Mouse (Mus musculus): ENCODE results near the gene Tbx6.
"Not testable (repeated sequence)": the region's sequence is repeated elsewhere in the genome, so short reads cannot be mapped to it uniquely, and the experiment has no call there.

Tbx6 gene

DNA sequence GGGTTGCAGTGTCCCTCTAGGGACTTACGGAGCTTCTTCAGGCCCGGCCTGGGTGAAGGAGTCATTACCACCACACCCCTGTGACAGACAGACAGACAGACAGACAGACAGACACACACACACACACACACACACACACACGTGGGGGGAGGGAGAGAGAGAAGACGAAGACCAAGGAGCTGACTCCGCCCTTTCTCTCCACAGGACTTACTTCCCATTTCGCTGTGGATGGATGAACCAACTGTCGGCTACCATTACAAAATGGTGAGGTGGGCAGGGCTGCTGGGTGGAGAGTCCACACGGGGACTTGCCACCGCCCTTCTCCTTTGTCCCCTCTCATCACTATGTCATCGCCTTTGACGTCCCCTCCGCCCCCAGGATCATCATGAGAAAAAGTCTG lies 10.5 kb upstream of the Tbx6 start:
- DNase-seq = no peak

DNA sequence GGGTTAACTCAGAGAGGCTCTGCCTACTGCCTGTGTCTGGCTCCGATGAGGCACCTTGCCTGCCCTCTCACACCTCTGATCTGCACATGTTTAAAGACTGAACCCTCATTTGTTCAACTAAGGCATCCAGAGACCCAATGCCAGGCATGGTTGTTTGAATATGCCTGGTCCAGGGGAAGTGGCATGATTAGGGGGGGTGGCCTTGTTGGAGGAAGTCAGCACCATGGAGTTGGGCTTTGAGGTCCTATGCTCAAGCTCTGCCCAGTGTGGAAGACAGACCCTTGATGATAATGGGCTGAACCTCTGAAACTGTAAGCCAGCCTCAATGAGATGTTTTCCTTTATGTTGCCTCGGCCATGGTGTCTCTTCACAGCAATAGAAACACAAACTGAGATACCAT lies 7.9 kb upstream of the Tbx6 start:
- DNase-seq = no peak

DNA sequence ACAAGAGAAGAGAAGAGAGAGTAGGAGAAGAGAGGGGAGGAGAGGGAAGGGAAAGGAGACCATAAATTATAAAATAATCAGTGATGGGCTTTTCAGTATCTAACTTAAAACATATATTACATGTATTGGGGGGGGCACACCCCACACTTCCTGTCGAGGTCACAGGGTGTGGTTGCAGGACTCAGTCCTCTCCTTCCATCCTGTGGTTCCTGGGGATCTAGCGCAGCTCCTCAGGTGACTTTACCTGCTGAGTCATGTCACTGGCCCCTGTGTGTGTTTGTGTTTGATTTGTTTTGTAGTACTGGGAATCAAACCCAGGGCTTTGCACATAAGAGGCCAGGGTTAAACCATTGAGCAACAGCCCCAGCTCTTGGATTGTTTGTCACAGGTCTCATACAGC lies 6.8 kb upstream of the Tbx6 start:
- DNase-seq = no peak

DNA sequence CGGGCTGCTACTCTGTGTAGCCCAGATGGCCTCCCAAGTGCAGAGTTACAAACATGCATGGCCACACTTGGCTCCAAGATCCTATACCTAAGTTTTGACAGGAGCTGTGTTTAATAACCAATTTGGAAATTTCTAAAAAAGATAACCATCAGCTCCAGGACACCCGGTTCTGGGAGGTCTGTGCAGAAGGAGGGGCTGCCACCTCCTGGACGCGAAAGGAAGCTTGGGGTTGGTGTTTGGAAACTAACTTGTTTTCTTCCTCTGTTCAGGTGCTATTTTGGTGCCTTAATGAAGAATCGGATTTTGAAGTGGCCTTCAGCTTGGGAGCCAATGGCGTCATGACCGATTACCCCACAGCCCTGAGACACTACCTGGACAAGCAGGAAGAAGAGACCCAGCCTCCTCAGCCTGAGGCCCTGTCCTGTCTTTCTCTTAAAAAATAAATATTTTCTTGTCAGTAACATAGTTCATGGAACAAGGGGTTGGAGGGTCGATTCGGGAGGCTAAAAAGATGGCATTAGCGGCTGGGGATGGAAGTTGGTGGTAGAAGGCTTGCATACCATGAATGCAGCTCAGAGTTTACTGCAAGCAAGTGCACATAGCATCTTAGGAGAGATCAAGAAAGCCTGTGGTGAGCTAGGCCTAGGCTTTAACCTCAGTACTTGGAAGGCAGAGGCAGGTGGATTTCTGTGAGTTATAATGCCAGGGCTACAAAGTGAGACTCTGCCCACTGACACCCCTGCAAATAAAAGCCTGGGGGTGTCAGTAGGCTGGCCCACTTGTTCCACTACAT lies 5.9 kb upstream of the Tbx6 start:
- no peak for DNase-seq

DNA sequence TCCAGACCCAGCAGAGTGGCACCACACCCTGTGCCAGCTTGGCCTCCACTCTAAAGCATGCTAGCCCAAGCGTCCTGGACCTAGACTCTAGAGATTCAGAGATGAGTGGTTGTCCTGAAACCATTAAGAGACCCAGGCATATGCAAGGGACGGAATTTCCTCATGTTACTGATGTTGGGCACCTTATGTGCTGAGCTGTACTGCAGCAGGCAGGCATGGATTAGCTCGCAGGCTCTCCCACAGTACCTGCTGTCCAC lies 5.4 kb upstream of the Tbx6 start:
- DNase-seq = peak; percentile 37

DNA sequence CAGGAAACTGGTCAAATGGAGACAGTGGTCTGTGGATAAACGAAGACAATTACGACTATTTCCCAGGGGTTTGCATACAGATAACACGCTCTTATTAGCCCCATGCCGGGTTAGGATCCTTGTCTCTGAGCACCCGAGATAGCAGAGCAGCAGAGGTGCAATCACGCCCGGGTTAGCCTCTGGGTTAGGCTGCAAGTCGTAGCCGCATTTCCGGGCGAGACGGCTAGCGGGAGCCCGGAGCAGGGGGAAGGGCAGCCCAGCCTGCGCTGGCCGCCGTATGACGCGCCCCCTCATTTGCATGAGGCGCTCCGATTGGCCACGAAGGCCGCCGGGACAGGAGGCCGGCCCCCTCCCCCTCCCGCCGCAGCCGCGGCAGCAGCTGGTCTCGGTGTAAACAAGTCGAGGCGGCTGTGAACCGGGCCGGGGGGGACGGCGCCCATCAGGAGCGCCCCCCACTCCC lies 4.7 kb upstream of the Tbx6 start, which contains the start of gene Ypel3:
Gene Ypel3, plus strand, starts transcription at position 358 of the 460 bp plus-strand sequence.
- peak; percentile 98 for DNase-seq

DNA sequence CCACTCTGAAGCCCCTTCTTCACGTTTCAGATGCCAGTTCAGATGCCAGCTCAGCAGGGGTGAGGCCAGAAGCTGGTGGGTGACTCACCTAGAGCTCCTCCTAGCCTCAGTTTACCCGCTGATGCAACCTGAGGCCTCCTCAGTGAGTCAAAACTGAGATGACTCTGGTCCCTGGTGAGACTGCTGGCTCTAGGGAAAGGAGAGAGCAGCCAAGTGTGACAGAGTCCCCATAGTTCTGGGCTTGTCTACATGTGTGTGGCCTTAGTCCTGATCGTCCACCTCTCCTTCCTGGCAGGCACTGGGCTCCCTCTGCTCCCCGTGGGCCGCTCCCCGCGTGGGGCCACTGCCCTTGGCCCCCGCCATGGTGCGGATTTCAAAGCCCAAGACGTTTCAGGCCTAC lies 3.8 kb upstream of the Tbx6 start:
- peak; percentile 47 for DNase-seq

DNA sequence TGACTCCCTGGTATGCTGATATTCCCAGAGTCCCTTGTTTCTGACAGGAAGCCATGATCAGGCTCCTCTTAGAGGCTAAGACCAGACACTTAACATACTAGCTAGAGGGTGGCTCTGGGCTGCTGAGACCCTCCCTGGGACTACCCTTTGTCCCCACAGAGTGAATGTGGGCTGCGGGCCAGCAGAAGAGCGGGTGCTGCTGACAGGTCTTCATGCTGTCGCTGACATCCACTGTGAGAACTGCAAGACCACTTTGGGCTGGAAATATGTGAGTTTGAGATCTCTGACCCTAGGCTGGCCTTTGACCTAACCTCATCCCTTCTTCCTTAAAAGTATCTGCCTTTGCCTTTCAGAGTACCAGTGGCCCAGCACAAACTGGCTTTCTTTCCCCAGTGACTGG lies 3.1 kb upstream of the Tbx6 start:
- no peak for DNase-seq

DNA sequence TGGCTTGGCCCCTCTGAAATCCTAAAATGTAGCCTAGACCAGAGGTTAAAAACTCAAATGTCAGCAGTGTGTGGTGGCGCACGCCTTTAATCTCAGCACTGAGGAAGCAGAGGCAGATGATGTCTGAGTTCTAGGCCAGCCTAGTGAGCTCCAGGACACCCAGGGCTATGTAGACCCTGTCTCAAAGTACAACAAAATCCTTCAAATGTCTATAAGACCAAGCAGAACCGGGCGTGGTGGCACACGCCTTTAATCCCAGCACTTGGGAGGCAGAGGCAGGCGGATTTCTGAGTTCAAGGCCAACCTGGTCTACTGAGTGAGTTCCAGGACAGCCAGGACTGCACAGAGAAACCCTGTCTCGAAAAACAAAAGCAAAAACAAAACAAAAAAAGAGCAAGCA lies 2.2 kb upstream of the Tbx6 start:
- DNase-seq = not testable (repeated sequence)

DNA sequence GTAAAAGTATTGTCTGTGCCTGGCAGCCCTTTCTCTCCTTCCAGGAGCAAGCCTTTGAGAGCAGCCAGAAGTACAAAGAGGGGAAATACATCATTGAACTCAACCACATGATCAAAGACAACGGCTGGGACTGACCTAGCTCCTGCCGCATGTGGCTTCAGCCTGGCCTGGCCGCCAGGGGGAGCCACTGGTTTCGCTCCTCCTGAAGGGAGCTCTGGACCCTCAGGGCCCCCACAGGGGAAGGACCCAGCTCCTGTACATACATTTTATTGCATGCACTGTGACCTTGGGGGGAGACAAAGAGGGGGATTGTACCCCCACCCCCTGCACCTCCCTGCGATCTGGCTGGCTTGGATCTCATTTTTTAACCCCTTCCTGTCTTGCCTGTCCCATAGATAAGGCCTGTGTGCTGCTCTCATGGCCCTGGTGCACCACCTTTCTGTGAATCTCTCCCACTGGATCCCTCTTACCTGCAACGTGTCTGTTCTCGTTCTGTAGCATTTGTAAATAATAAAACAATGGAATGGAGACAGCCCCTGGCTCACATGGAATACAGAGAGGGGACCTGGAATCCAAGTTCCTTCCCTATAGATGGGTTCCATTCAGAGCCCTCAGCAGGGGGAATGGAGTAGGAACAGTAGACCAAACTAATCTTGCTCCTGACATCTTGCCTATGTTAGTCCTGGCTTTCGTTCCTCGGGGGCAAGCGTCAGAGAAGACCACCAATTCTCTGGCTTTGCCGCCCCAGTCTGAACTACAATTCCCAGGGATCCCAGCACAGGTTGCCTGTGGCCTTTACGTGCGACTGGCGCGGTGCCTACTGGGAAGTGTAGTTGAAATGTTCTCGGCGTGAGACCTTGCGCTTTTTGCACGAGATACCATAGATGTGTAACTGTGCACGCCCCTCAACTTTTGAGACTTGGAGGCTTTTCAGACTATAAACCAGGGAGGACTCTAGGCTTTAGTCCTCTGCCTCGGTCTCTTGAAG lies 1.0 kb upstream of the Tbx6 start:
- DNase-seq = peak; percentile 88

DNA sequence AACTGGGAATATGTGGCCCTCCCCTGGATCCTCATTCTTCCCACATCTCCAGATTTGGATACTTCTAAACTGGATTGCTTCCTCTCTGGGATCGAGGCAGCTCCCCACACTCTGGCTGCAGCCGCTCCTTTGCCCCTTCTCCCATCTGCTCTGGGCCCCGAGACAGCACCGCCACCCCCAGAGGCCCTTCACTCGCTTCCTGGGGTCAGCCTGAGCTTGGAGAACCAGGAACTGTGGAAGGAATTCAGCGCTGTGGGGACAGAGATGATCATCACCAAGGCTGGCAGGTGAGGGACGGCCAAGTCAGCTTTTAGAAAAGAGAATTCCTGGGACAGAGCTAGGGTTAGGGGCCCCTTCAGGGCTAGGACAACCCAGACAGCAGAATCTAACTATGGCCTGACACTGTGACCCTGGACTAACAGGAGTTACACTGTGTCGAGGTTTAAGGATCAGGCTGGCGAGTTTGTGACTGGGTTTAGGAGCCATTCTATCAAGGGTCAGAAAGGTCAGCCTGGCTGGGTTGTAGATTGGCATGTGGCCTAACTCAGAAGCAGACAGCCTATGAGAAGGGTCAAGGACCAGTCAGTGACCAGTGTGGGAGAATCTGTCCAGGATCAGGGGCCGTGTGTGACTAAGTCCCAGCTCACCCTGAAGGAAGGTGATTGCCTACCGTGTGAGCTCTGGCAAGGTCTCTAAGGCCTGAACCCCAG lies 533 bp downstream of the Tbx6 start:
- DNase-seq = no peak

DNA sequence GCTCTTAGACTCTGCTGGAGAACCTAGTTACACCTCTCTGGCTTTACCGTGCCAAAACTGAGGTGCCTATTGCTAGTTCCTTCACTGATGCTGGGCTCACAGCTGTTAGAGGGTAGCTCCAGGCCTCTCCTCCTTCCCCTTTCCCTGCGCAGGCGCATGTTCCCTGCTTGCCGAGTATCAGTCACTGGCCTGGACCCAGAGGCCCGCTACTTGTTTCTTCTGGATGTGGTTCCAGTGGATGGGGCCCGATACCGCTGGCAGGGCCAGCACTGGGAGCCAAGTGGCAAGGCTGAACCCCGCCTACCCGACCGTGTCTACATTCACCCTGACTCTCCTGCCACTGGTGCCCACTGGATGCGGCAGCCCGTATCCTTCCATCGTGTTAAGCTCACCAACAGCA lies 1.4 kb downstream of the Tbx6 start:
- DNase-seq = no peak

DNA sequence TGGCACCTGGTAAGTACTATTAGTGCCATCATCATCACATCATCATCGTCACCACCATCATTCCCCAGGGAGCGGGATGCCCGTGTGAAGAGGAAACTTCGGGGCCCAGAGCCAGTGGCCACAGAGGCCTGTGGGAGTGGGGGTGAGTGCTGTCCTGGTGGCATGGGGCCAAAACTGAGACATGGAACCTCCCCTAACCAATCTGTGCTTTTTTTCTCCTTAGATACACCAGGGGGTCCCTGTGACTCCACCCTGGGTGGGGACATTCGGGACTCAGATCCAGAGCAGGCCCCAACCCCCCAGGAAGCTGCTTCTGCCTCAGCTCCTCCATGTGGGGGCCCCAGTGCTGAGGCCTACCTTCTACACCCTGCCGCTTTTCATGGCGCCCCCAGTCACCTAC lies 3.2 kb downstream of the Tbx6 start:
- no peak for DNase-seq

DNA sequence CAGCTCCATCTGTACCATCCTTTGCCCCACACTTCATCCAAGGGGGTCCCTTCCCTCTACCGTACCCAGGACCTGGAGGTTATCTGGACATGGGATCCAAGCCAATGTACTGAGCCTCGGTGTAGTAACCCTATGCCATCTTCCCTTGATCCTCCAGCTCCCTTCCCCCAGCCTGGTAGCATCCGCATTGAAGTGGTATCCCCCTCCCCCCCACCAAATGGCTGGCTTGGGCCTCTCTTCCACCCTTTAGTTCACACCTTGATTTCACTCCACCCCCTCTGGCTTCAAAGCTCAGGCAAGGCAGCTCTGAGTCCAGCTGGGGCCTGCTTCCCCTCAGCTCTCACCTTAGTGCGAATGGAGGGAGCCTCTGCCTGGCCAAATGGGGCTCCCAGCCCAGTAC lies 3.8 kb downstream of the Tbx6 start:
- no peak for DNase-seq

DNA sequence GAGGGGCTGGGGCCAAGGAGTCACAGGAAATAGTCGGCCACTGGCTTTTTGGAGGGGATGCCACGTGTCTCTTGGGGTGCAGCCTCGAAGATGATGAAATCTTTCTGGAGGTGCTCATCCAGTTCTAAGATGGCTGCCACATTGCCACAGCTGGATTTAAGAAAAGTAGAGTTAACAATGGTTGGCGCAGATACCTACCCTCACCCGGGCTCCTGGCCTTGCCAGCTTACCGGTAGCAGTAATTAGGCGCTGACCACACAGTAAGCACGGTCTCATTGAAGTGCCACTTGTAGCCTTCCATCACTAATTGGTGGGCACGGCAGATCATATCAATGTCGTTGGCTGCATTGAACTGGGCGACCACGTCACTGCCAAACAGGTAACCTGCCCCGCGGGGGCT lies 4.9 kb downstream of the Tbx6 start:
- DNase-seq = no peak

DNA sequence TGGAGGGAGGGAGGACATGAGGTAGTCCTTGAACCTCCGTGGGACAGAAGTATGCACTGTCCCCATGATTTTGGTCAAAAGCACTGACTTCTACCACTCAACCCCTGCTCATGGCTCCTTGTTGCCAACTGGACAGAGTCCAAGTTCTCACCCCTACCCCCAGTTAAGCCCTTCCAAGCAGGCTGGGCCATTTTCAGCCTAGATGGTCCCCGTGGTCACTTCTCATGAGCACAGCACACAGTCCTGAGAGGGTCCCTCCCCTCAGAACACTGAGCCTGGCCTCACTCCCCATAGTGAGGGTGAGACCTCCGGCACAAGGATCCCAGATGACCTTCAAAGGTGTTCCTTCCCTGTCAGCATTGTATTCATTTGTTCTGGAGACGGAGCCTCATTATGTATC lies 7.9 kb downstream of the Tbx6 start:
- no peak for DNase-seq

DNA sequence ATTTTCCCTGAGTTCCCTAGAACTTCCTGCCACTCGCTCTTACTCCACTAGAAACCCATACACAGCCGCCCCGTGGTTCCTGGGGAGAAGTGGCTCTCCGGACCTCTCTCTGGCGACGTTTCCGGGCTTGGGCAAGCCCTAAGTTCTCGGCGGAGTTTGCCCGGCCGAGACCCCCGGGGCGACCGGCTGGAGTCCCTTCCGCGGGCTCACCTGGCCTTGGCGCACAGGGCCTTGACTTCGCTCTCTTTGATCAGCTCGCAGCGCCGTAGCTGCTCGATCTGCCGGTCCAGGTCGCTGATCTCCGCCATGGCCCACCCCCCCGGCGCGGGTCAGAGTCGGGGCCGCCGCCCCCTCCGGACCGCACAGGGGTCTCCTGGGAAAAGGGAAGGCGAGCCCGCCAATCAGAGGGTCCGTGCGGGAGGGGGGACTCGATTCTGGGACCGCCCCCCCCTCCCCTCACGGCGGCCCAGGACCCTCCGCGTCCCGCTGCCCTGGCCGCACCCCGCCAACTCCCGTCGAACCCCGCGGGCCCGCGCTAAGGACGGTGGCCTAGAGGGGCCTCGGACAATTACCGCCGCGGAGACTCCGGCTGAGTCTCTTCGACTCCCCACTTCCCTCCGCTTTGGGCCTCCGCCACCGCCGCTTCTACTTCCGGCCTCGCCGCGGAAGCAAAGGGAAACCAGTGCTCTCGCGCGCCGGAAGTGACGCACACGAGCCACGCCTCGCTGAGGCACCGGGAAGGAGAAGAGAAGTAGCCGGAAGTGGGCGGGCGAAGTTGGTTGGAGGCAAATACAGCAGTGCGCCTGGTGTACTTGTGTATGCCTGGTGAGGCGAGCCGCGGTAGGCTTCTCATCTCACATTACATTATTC lies 10.8 kb downstream of the Tbx6 start, which contains the start of gene Ppp4c:
Gene Ppp4c, minus strand, starts transcription at position 646 of the 870 bp plus-strand sequence.
- peak; percentile 98 for DNase-seq

DNA sequence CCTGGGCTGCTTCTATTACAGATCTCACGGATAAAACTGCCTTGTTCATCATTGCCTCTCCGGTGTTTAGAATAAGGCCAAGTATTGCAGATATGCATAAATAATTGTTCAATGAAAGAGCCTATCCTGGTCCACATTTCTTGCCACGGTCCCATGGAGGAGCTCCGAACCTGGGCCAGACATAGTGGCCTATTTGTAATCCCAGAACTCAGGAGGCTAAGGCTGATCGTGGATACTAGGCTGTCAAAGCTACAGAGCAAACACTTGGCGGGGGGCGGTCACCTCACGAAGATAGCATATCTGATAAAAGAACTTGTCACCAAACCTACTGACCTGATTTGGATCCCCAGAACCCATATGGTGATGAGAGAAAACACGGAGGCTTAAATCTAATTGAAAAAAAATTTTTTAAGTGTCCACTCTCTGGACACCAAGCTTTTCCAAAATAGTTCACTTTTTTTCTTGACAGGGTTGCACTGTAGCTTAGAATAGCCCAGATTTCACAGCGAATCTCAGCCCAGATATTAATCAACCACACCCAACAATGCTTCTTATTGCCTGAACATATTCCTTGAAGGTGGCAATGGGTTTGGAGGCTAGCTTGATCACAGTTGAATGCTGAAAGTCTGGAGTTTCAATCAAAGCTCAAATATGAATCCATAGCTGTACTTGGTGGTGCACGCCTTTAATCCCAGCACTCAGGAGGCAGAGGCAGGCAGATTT lies 11.6 kb downstream of the Tbx6 start:
- no peak for DNase-seq

DNA sequence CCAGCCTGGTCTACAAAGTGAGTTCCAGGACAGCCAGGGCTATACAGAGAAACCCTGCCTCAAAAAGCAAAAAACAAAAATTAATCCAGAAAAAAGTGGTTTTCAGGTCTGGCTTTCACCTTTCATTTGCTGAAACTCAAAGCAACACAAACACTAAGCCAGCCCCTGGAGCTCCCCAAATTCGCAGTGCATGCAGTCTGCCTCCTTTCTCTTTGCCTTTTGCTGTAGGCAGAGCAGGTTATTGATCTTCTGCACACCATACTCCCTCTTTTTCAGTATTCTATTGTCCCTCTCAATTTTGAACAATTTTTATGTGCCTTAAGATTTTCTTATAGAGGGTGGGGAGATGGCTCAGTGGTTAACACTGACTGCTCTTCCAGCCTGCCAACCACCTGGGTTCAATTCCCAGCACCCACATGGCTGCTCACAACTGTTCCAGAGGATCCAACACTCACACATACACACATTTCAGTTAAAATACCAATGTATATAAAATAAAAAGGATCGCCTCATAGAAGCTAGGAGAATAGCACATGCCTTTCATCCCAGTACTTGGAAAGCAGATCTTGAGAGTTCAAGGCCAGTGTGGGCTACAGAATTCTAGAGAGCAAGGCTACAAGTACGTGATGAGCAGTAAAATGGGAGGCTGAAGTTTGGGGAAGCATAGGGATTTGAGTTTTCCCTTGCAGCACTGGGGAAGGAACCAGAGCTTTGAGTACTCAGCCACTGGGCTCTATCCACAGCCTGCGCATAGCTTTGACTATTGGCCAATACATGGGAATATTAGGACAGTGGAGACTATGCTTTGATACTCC lies 12.4 kb downstream of the Tbx6 start:
- DNase-seq = no peak

DNA sequence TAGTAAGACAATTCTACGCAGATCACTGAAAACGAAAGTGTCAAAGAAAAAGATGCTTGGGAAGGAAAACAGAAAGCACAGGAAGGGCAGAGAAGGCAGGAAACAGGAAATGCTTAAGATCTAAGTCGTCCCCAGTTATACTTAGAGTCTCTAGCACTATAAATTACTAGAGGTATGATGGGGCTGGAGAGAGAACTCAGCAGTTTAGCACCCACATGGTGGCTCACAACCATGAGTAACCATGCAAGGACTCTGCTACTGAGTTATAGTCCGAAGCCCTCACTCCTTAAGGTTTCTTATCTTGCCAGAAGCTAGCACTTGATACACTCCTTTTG lies 13.0 kb downstream of the Tbx6 start:
- DNase-seq = no peak

Measured in kidney, postnatal 14 days (tissue).